Mouse (Mus musculus) bone marrow macrophage, adult 2 months (primary cell): ENCODE results near the gene Ndufs4. TPM values are rescaled to one million over a fixed set of nuclear protein-coding genes. Genes with fewer than 3 reads are reported as not detected.
A peak's percentile ranks its signal among the peaks of the same experiment; 100 is the strongest.

Source experiments
- H3K27ac ChIP-seq: 2 replicates; pipeline ENCODE4 v1.5.1; 2012; ENCODE audit warnings: low read depth, low read length; ENCODE audit not compliant: insufficient read depth
- H3K4me1 ChIP-seq: 2 replicates; pipeline ENCODE4 v1.6.1; 2012; ENCODE audit warnings: low read length; ENCODE audit not compliant: control insufficient read depth, insufficient read depth
- H3K4me3 ChIP-seq: 2 replicates; pipeline ENCODE4 v1.5.1; 2012; ENCODE audit warnings: mild to moderate bottlenecking, low read length, moderate library complexity; ENCODE audit not compliant: insufficient read depth
- CTCF ChIP-seq: IDR thresholded peaks from 2 replicates; pipeline ENCODE4 v1.5.1; 2012; ENCODE audit warnings: low read depth, mild to moderate bottlenecking, low read length, moderate library complexity
- POLR2A ChIP-seq: IDR thresholded peaks from 2 replicates; pipeline ENCODE4 v1.6.1; 2012; ENCODE audit warnings: mild to moderate bottlenecking, low read depth, low read length, borderline replicate concordance
- polyA plus RNA-seq: library from polyadenylated mRNA; stranded (reverse); fragments of >200 nt; gene quantifications from 2 replicates; pipeline ENCODE4 v1.2.4, GENCODE M21; 2012; ENCODE audit not compliant: missing spikeins, insufficient read depth, insufficient read length

Ndufs4 gene
- polyA plus RNA-seq, 1 experiment: 68.5 TPM

DNA sequence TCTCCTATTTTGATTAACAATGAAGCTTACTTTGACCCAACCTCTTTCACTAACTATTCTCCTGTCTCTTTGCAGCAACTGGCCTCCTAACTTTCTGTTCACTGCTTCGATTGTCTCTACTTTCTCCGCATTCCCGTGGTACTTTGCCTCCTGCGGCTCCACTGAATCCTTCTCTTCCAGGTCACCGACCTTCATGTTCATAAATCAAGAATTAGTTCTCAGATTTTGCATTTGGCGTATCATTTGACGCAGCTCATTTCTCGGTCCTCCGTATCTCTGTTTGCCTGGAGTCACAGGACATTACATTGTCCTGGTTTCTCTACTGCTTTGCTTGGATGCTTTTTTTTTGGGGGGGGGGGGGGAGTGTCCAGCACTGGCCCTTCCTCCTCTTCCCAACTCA is 9.2 kb upstream of the Ndufs4 start:
- no peak for TF ChIP-seq POLR2A
- no peak overlapping the region for H3K4me3 ChIP-seq
- H3K4me1 ChIP-seq: no peaks in the 10 kb centered on the region
- no peak overlapping the region for H3K27ac ChIP-seq

GRCm38 (mm10) chr13:114396863-114397262 is 8.8 kb upstream of the Ndufs4 start:
- no peak overlapping the region for H3K4me3 ChIP-seq
- no peak for TF ChIP-seq CTCF
- TF ChIP-seq POLR2A: no peak
- H3K4me1 ChIP-seq: no peaks in the 10 kb centered on the region
- no peak overlapping the region for H3K27ac ChIP-seq

DNA sequence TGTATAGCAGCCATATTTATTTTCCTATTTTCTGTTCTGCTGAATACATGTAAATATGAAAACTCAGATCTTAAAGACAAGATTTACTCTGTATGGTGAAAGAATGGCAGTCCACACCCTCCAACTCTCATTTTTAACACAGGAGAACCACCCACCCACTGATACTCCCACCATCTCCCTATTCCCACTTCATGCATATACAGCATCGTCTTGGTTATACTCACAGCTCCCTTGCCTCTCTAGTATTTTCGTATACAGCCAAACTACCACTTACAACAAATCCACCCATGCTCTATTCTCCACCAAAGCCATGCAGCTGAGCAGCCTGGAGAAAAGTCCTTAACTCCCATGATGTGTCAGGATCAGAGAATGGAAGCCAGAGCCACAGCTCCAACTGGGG is 6.7 kb upstream of the Ndufs4 start:
- H3K4me1 ChIP-seq: no peaks in the 10 kb centered on the region
- no peak for TF ChIP-seq CTCF
- no peak for TF ChIP-seq POLR2A
- no peak overlapping the region for H3K4me3 ChIP-seq
- no peak overlapping the region for H3K27ac ChIP-seq

GRCm38 (mm10) chr13:114392501-114392900 is 4.4 kb upstream of the Ndufs4 start:
- TF ChIP-seq POLR2A (no peak), CTCF (no peak)
- Histone ChIP-seq H3K4me3 (no peak overlapping the region), H3K4me1 (0 out of 2 replicates have a peak, but pooled peaks cover 2% of the 10 kb centered on the region), H3K27ac (no peak overlapping the region)

GRCm38 (mm10) chr13:114387521-114388171 is 412 bp downstream of the Ndufs4 start:
- peaks cover 6% of the 10 kb centered on the region; the same call in 1 of the 2 replicates for H3K4me1 ChIP-seq
- H3K4me3 ChIP-seq: peak overlapping the region; percentile 96
- TF ChIP-seq CTCF (no peak), POLR2A (0 out of 2 replicates have a peak, but pooled peaks have one; percentile 56)
- H3K27ac ChIP-seq: no peak overlapping the region

DNA sequence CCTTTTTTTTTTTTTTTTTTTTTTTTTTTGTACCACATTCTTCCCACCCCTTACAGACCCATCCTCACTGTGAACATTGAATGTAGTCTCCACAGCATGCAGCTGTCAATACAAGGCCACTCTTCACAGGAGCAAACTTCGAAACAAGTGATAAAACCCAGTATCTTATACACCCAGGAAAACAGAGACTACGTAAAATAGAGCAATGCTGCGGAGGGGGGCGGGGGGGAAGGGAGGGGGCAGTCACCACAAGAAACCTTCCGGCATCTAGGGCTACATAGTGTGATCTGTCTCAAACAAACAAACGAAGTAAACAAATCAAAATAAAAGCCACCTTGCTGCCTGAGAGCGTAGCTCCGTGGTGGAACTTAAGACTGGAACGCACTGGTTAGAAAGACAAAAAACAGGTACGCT is 977 bp downstream of the Ndufs4 start:
- peaks cover 6% of the 10 kb centered on the region; the same call in 1 of the 2 replicates for H3K4me1 ChIP-seq
- H3K4me3 ChIP-seq: peak overlapping the region; percentile 96
- TF ChIP-seq POLR2A (no peak), CTCF (no peak)
- no peak overlapping the region for H3K27ac ChIP-seq

DNA sequence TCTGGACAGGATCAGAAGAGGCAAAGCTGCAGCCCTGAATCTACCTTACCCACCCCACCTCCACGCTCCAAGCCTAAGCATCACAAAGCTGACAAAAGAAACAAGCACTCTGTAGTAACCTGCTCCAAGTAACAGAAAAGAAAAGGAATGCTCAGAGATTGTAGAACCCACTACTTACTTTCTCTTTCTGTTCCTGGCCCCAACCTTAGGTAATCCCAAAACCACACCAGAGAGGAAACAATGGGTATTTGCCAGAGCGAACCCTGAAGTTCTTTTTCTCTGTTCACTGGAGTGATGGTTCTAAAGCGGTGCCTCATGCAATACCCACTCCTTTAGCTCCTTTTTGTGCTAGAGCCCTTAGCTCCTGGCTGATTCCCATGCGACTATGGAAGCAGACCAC is 11.5 kb downstream of the Ndufs4 start:
- H3K27ac ChIP-seq: no peak overlapping the region
- TF ChIP-seq POLR2A: no peak
- no peak for TF ChIP-seq CTCF
- H3K4me1 ChIP-seq: peaks cover 2% of the 10 kb centered on the region
- no peak overlapping the region for H3K4me3 ChIP-seq

- no peak for TF ChIP-seq CTCF
- no peak for TF ChIP-seq POLR2A
- H3K27ac ChIP-seq: no peak overlapping the region
- peaks cover 5% of the 10 kb centered on the region for H3K4me1 ChIP-seq
- no peak overlapping the region for H3K4me3 ChIP-seq
Measured at GRCm38 (mm10) chr13:114362086-114362485, 26.0 kb downstream of the Ndufs4 start.

GRCm38 (mm10) chr13:114351321-114351946 is 36.6 kb downstream of the Ndufs4 start:
- TF ChIP-seq CTCF: no peak
- no peak for TF ChIP-seq POLR2A
- Histone ChIP-seq H3K27ac (no peak overlapping the region), H3K4me3 (no peak overlapping the region), H3K4me1 (no peaks in the 10 kb centered on the region)

GRCm38 (mm10) chr13:114344979-114345712 is 42.9 kb downstream of the Ndufs4 start:
- H3K27ac ChIP-seq: no peak overlapping the region
- no peaks in the 10 kb centered on the region for H3K4me1 ChIP-seq
- H3K4me3 ChIP-seq: no peak overlapping the region
- TF ChIP-seq POLR2A: no peak
- TF ChIP-seq CTCF: no peak
